Mouse (Mus musculus) liver, adult 2 months (tissue): ENCODE data around the gene Adck2. TPM values are rescaled to one million over a fixed set of nuclear protein-coding genes. Genes with fewer than 3 reads are reported as not detected.

Experiments
- DNase-seq: peaks from one replicate; pipeline ENCODE4 v3.0.0-alpha.2; 2011; ENCODE audit warnings: low read depth, low spot score; ENCODE audit errors: extremely low read depth
- H3K27ac ChIP-seq: fragments of 200-500 bp; replicated peaks from 2 replicates; pipeline ENCODE4 v1.5.1; 2012; ENCODE audit warnings: low read depth, mild to moderate bottlenecking, control low read depth, inconsistent platforms, low read length; ENCODE audit not compliant: insufficient read depth
- H3K27me3 ChIP-seq: fragments of 200-500 bp; 2 replicates; pipeline ENCODE4 v1.6.1; 2012; ENCODE audit warnings: mild to moderate bottlenecking, moderate library complexity, low read length, inconsistent platforms; ENCODE audit not compliant: control insufficient read depth, insufficient read depth
- H3K36me3 ChIP-seq: fragments of 200-500 bp; 2 replicates; pipeline ENCODE4 v1.6.1; 2012; ENCODE audit warnings: low read length, inconsistent platforms; ENCODE audit not compliant: control insufficient read depth, insufficient read depth
- H3K4me1 ChIP-seq: fragments of 200-500 bp; 2 replicates; pipeline ENCODE4 v1.6.1; 2011; ENCODE audit warnings: low read length; ENCODE audit not compliant: control insufficient read depth, insufficient read depth
- H3K4me3 ChIP-seq: fragments of 200-500 bp; 2 replicates; pipeline ENCODE4 v1.5.1; 2011; ENCODE audit warnings: low read depth, mild to moderate bottlenecking, control low read depth, low read length, moderate library complexity; ENCODE audit not compliant: insufficient read depth
- H3K79me2 ChIP-seq: fragments of 200-500 bp; 2 replicates; pipeline ENCODE4 v1.6.1; 2012; ENCODE audit warnings: inconsistent platforms, mild to moderate bottlenecking, low read length, moderate library complexity; ENCODE audit not compliant: control insufficient read depth, insufficient read depth
- H3K9ac ChIP-seq: fragments of 200-500 bp; 2 replicates; pipeline ENCODE4 v1.6.1; 2012; ENCODE audit warnings: low read depth, mild to moderate bottlenecking, control low read depth, inconsistent platforms, low read length
- CTCF ChIP-seq: fragments of 200-500 bp; IDR thresholded peaks from 2 replicates; pipeline ENCODE4 v1.5.1; 2011; ENCODE audit warnings: low read depth, low read length, control low read depth
- POLR2A ChIP-seq: fragments of 200-500 bp; IDR thresholded peaks from 2 replicates; pipeline ENCODE4 v1.6.1; 2011; ENCODE audit warnings: low read length, control low read depth; ENCODE audit not compliant: insufficient read depth; ENCODE audit errors: extremely low read depth
- WGBS: fragments of 180-500 bp; shearing (Covaris S2); methylation state at CpG from one replicate; pipeline ENCODE4 v1.1.7; 2018; 5-methylcytosine and 5-hydroxymethylcytosine counted together
- polyA plus RNA-seq: library from polyadenylated mRNA; depleted of rRNA; stranded (reverse); fragments of >200 nt; gene quantifications from 2 replicates; pipeline ENCODE4 v1.2.3, GENCODE M21; 2012
- total RNA-seq: library from RNA; depleted of rRNA; stranded (reverse); fragments of >200 nt; gene quantifications from 2 replicates; pipeline ENCODE4 v1.2.3, GENCODE M21; 2014

The Adck2 gene
- total and polyA plus RNA-seq, 2 experiments, result 4.4 to 5.1 TPM

DNA sequence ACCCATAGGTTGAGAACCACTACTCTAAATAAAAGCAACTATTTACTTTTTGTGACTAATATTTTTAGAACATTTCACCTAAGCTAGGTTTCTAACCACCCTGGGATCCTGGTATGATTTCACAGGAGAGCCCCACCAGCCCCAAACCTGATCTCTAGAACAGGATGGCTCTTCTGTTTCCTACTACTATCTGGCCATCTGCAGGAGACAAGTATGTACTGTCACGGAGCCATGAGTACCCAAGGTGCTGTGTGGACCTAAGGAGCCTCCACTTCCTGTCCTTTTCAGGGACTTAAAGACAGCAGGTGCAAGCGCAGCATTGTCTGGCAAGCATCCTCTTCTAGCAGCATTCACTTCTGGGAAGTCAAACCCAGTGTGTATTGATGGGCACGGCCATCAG lies 28.2 kb downstream of the Adck2 start:
- WGBS, result 83% methylated on average over 3 of the region's 3 CpGs
- H3K27ac ChIP-seq, result no peak overlapping the region
- H3K4me1 ChIP-seq, result peaks cover 5% of the 10 kb centered on the region
- H3K9ac ChIP-seq, result no peak overlapping the region
- DNase-seq, result no peak
- H3K79me2 ChIP-seq, result no peaks in the 10 kb centered on the region
- TF ChIP-seq CTCF, result no peak
- no peak for TF ChIP-seq POLR2A
- H3K36me3 ChIP-seq, result peaks cover 35% of the 10 kb centered on the region
- H3K27me3 ChIP-seq, result no peaks in the 10 kb centered on the region
- no peak overlapping the region for H3K4me3 ChIP-seq

- Histone ChIP-seq H3K9ac (no peak overlapping the region), H3K36me3 (peaks cover 23% of the 10 kb centered on the region), H3K4me1 (peaks cover 2% of the 10 kb centered on the region; the same call in 1 of the 2 replicates), H3K4me3 (no peak overlapping the region), H3K27ac (no peak overlapping the region), H3K79me2 (no peaks in the 10 kb centered on the region), H3K27me3 (no peaks in the 10 kb centered on the region)
- 85% methylated on average over 5 of the region's 5 CpGs for WGBS
- TF ChIP-seq POLR2A (no peak), CTCF (no peak)
- DNase-seq, result no peak
Measured at GRCm38 (mm10) chr6:39604565-39604964, 30.9 kb downstream of the Adck2 start.

GRCm38 (mm10) chr6:39606056-39606455 lies 32.4 kb downstream of the Adck2 start:
- no peak overlapping the region for H3K9ac ChIP-seq
- H3K27ac ChIP-seq, result no peak overlapping the region
- peaks cover 12% of the 10 kb centered on the region; the same call in 1 of the 2 replicates for H3K36me3 ChIP-seq
- WGBS, result 48% methylated on average over 6 of the region's 6 CpGs
- no peak overlapping the region for H3K4me3 ChIP-seq
- no peak for TF ChIP-seq CTCF
- no peak for TF ChIP-seq POLR2A
- no peaks in the 10 kb centered on the region for H3K27me3 ChIP-seq
- no peaks in the 10 kb centered on the region for H3K79me2 ChIP-seq
- DNase-seq, result peak; percentile 60
- H3K4me1 ChIP-seq, result peaks cover 2% of the 10 kb centered on the region; the same call in 1 of the 2 replicates

- Histone ChIP-seq H3K27me3 (no peaks in the 10 kb centered on the region), H3K27ac (no peak overlapping the region), H3K4me1 (peaks cover 2% of the 10 kb centered on the region; the same call in 1 of the 2 replicates), H3K4me3 (no peak overlapping the region), H3K36me3 (peaks cover 9% of the 10 kb centered on the region; the same call in 1 of the 2 replicates), H3K9ac (no peak overlapping the region), H3K79me2 (no peaks in the 10 kb centered on the region)
- 55% methylated on average over 3 of the region's 3 CpGs for WGBS
- no peak for DNase-seq
- TF ChIP-seq POLR2A (no peak), CTCF (no peak)
Measured at GRCm38 (mm10) chr6:39606862-39607261, 33.2 kb downstream of the Adck2 start.

DNA sequence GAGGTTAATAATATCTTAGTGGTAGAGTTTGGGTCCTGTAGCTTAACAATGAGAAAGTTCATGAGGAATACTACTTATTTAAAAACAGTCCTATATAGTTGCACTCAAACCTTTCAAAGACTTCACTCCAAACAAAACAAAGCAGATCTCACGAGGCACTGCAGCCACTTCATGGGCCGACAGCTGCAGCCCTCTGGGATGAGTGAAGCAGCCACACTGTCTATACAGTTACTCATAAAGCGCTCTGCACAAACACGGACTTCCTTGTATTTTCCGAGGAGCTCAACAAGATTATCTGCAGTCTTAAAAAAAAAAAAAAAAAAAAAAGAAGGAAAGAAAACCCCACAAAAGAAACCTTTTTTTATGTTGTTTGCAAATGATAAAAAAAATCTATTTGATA lies 33.7 kb downstream of the Adck2 start:
- Histone ChIP-seq H3K36me3 (peaks cover 8% of the 10 kb centered on the region; the same call in 1 of the 2 replicates), H3K27me3 (no peaks in the 10 kb centered on the region), H3K9ac (no peak overlapping the region), H3K27ac (no peak overlapping the region), H3K79me2 (no peaks in the 10 kb centered on the region), H3K4me1 (peaks cover 2% of the 10 kb centered on the region; the same call in 1 of the 2 replicates), H3K4me3 (no peak overlapping the region)
- no peak for DNase-seq
- TF ChIP-seq CTCF, result no peak
- no peak for TF ChIP-seq POLR2A
- 79% methylated on average over 5 of the region's 5 CpGs for WGBS

- no peak overlapping the region for H3K4me3 ChIP-seq
- DNase-seq, result no peak
- H3K27me3 ChIP-seq, result no peaks in the 10 kb centered on the region
- 87% methylated on average over 2 of the region's 2 CpGs for WGBS
- TF ChIP-seq POLR2A, result no peak
- TF ChIP-seq CTCF, result no peak
- peaks cover 10% of the 10 kb centered on the region; the same call in 1 of the 2 replicates for H3K36me3 ChIP-seq
- no peak overlapping the region for H3K9ac ChIP-seq
- peaks cover 2% of the 10 kb centered on the region; the same call in 1 of the 2 replicates for H3K4me1 ChIP-seq
- H3K27ac ChIP-seq, result no peak overlapping the region
- no peaks in the 10 kb centered on the region for H3K79me2 ChIP-seq
Measured at GRCm38 (mm10) chr6:39610207-39610606, 36.5 kb downstream of the Adck2 start.
